Mouse (Mus musculus): ENCODE data around the gene Ubl3. TPM values are rescaled to one million over a fixed set of nuclear protein-coding genes. Genes with fewer than 3 reads are reported as not detected.

Ubl3 gene
- polyA plus RNA-seq, 1 experiment from 2014 or later, result 76.2 TPM

DNA sequence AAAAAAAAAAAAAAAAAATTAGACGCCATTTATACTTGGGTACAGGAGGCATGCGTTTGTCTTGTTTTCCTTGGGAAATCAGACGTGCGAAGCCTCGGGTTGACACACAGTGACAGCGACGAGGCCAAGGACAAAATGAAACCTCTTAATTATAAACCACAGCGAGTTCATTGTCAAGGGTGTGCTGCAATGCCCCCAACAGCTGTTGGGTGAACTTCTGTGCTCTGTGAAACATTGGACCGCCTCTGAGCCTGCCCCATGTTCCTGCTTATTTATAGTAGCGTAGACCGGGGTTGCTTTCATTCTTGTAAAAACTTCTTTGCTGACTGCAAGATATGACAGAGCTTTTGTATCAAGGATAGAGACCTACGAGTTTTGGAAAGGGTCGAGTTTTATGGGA, 16.9 kb upstream of the Ubl3 start:
- ATAC-seq, result no peak
- H3K9me3 ChIP-seq (replicated peaks; ENCODE audit: control insufficient read depth, low read length), result no peaks in the 10 kb centered on the region
- H3K27me3 ChIP-seq (replicated peaks; ENCODE audit: control insufficient read depth, insufficient read depth, low read length), result no peaks in the 10 kb centered on the region
- DNase-seq (ENCODE audit: low spot score), result no peak
- H3K27ac ChIP-seq (ENCODE audit: low read depth, low read length), result no peak overlapping the region
- no peaks in the 10 kb centered on the region for H3K4me1 ChIP-seq (ENCODE audit: control insufficient read depth, insufficient read depth, low read length)
- H3K9ac ChIP-seq (ENCODE audit: low read length), result no peak overlapping the region
- H3K4me3 ChIP-seq (ENCODE audit: low read depth, low read length), result no peak overlapping the region
- H3K36me3 ChIP-seq (ENCODE audit: control insufficient read depth, insufficient read depth, low read length), result no peaks in the 10 kb centered on the region
- 72% methylated on average over 13 of the region's 13 CpGs for WGBS
- no peak overlapping the region for H3K4me2 ChIP-seq (ENCODE audit: low read length)

- H3K27me3 ChIP-seq (replicated peaks; ENCODE audit: control insufficient read depth, insufficient read depth, low read length), result no peaks in the 10 kb centered on the region
- DNase-seq (ENCODE audit: low spot score), result no peak
- H3K36me3 ChIP-seq (ENCODE audit: control insufficient read depth, insufficient read depth, low read length), result no peaks in the 10 kb centered on the region
- H3K4me1 ChIP-seq (ENCODE audit: control insufficient read depth, insufficient read depth, low read length), result no peaks in the 10 kb centered on the region
- no peaks in the 10 kb centered on the region for H3K9me3 ChIP-seq (replicated peaks; ENCODE audit: control insufficient read depth, low read length)
- no peak overlapping the region for H3K27ac ChIP-seq (ENCODE audit: low read depth, low read length)
- H3K9ac ChIP-seq (ENCODE audit: low read length), result no peak overlapping the region
- H3K4me2 ChIP-seq (ENCODE audit: low read length), result no peak overlapping the region
- ATAC-seq, result no peak
- 46% methylated on average over 6 of the region's 6 CpGs for WGBS
- no peak overlapping the region for H3K4me3 ChIP-seq (ENCODE audit: low read depth, low read length)
These were observed 13.0 kb upstream of the Ubl3 start for GRCm38 (mm10) chr5:148565636-148566035.

GRCm38 (mm10) chr5:148564073-148564472, 11.5 kb upstream of the Ubl3 start:
- ATAC-seq, result no peak
- H3K27me3 ChIP-seq (replicated peaks; ENCODE audit: control insufficient read depth, insufficient read depth, low read length), result no peaks in the 10 kb centered on the region
- H3K9ac ChIP-seq (ENCODE audit: low read length), result no peak overlapping the region
- no peak overlapping the region for H3K4me2 ChIP-seq (ENCODE audit: low read length)
- H3K4me1 ChIP-seq (ENCODE audit: control insufficient read depth, insufficient read depth, low read length), result no peaks in the 10 kb centered on the region
- no peaks in the 10 kb centered on the region for H3K9me3 ChIP-seq (replicated peaks; ENCODE audit: control insufficient read depth, low read length)
- H3K36me3 ChIP-seq (ENCODE audit: control insufficient read depth, insufficient read depth, low read length), result no peaks in the 10 kb centered on the region
- WGBS, result 91% methylated on average over 3 of the region's 3 CpGs
- H3K27ac ChIP-seq (ENCODE audit: low read depth, low read length), result no peak overlapping the region
- no peak for DNase-seq (ENCODE audit: low spot score)
- no peak overlapping the region for H3K4me3 ChIP-seq (ENCODE audit: low read depth, low read length)

DNA sequence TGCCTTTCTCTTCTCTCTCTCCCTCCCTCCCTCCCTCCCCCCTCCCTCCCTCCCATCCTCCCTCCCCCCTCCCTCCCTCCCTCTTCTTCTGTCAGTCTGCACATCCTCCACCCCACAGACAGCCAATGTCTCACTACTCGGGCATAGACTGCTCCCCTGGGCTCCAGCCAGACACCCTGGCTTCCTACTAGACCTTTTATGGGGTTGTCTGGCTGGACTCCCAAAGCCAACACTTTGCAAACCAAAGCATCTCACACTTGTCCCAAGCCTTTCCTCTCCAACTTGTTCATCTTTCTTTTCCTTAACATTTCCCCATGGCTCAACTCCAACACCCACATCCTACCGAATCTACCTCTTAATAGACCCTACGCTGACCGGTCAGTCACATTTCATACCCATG, 10.7 kb upstream of the Ubl3 start:
- Histone ChIP-seq H3K4me1 (ENCODE audit: control insufficient read depth, insufficient read depth, low read length) (no peaks in the 10 kb centered on the region), H3K36me3 (ENCODE audit: control insufficient read depth, insufficient read depth, low read length) (no peaks in the 10 kb centered on the region), H3K9ac (ENCODE audit: low read length) (no peak overlapping the region), H3K27me3 (replicated peaks; ENCODE audit: control insufficient read depth, insufficient read depth, low read length) (no peaks in the 10 kb centered on the region), H3K4me2 (ENCODE audit: low read length) (no peak overlapping the region), H3K4me3 (ENCODE audit: low read depth, low read length) (no peak overlapping the region), H3K9me3 (replicated peaks; ENCODE audit: control insufficient read depth, low read length) (no peaks in the 10 kb centered on the region), H3K27ac (ENCODE audit: low read depth, low read length) (no peak overlapping the region)
- WGBS, result 96% methylated on average over 3 of the region's 4 CpGs
- no peak for DNase-seq (ENCODE audit: low spot score)
- ATAC-seq, result no peak

DNA sequence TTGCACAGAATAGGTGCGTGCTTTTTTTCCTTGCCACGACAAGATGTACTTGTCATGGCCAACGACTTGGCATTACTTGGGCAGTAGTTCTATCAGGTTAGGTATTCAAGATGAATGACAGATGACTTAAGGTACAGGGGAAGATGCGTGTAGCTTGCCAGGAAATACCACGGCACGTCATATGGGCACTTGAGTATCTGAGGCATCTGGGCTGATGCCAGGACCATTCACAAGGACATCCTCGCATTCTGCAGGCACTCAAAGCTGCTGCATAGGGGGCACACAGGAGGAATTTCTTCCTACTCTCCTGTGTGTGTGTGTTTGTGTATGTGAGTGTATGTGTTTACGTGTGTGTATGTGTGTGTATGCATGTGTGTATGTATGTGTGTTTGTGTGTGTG, 9.6 kb upstream of the Ubl3 start:
- WGBS, result 84% methylated on average over 8 of the region's 8 CpGs
- DNase-seq (ENCODE audit: low spot score) (no peak), ATAC-seq (no peak)
- H3K36me3 ChIP-seq (ENCODE audit: control insufficient read depth, insufficient read depth, low read length), result no peaks in the 10 kb centered on the region
- H3K4me2 ChIP-seq (ENCODE audit: low read length), result no peak overlapping the region
- no peak overlapping the region for H3K4me3 ChIP-seq (ENCODE audit: low read depth, low read length)
- no peaks in the 10 kb centered on the region for H3K9me3 ChIP-seq (replicated peaks; ENCODE audit: control insufficient read depth, low read length)
- no peaks in the 10 kb centered on the region for H3K4me1 ChIP-seq (ENCODE audit: control insufficient read depth, insufficient read depth, low read length)
- no peaks in the 10 kb centered on the region for H3K27me3 ChIP-seq (replicated peaks; ENCODE audit: control insufficient read depth, insufficient read depth, low read length)
- no peak overlapping the region for H3K9ac ChIP-seq (ENCODE audit: low read length)
- no peak overlapping the region for H3K27ac ChIP-seq (ENCODE audit: low read depth, low read length)

DNA sequence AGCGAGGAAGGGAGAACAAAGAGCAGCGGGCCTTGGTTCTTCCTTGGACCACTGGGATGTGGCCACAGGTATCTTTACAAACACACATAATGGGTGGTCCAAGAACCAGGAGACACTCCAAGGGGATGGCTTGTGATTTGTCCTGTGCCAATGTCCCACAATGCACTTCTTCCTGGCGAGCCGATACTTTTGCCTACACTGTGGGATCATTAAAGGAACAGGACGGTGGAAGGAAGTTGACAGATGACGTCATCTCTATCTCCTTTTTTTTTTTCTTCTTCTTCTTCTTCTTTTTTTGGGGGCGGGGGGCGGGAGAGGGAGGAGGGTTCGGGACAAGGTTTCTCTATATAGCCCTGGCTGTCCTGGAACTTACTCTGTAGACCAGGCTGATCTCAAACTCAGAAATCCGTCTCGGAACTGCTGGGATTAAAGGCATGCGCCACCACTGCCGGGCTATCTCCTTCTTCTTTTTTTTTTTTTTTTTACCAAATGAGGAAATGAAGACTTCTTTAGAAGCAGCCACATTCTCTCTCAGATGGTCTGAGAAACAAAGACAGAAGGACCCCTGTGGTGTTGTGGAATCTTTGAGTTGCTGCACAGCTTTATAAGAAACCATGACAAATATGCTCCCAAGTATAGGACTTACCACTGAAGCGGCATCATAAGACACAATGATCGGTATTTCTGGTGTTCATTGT, 6.8 kb upstream of the Ubl3 start:
- H3K4me1 ChIP-seq (ENCODE audit: control insufficient read depth, insufficient read depth, low read length), result peaks cover 1% of the 10 kb centered on the region
- H3K27me3 ChIP-seq (replicated peaks; ENCODE audit: control insufficient read depth, insufficient read depth, low read length), result no peaks in the 10 kb centered on the region
- H3K9me3 ChIP-seq (replicated peaks; ENCODE audit: control insufficient read depth, low read length), result no peaks in the 10 kb centered on the region
- DNase-seq (ENCODE audit: low spot score) (no peak), ATAC-seq (no peak)
- no peak overlapping the region for H3K4me3 ChIP-seq (ENCODE audit: low read depth, low read length)
- no peak overlapping the region for H3K4me2 ChIP-seq (ENCODE audit: low read length)
- no peak overlapping the region for H3K27ac ChIP-seq (ENCODE audit: low read depth, low read length)
- no peaks in the 10 kb centered on the region for H3K36me3 ChIP-seq (ENCODE audit: control insufficient read depth, insufficient read depth, low read length)
- WGBS, result 77% methylated on average over 15 of the region's 15 CpGs
- no peak overlapping the region for H3K9ac ChIP-seq (ENCODE audit: low read length)

- Histone ChIP-seq H3K27me3 (replicated peaks; ENCODE audit: control insufficient read depth, insufficient read depth, low read length) (no peaks in the 10 kb centered on the region), H3K9me3 (replicated peaks; ENCODE audit: control insufficient read depth, low read length) (no peaks in the 10 kb centered on the region), H3K4me1 (ENCODE audit: control insufficient read depth, insufficient read depth, low read length) (peaks cover 5% of the 10 kb centered on the region), H3K36me3 (ENCODE audit: control insufficient read depth, insufficient read depth, low read length) (no peaks in the 10 kb centered on the region), H3K9ac (ENCODE audit: low read length) (no peak overlapping the region), H3K4me2 (ENCODE audit: low read length) (no peak overlapping the region), H3K4me3 (ENCODE audit: low read depth, low read length) (no peak overlapping the region), H3K27ac (ENCODE audit: low read depth, low read length) (no peak overlapping the region)
- ATAC-seq, result no peak
- 94% methylated on average over 6 of the region's 6 CpGs for WGBS
- no peak for DNase-seq (ENCODE audit: low spot score)
These were observed 5.9 kb upstream of the Ubl3 start for GRCm38 (mm10) chr5:148558472-148558871.

GRCm38 (mm10) chr5:148556509-148556908, 3.9 kb upstream of the Ubl3 start:
- Histone ChIP-seq H3K9me3 (replicated peaks; ENCODE audit: control insufficient read depth, low read length) (no peaks in the 10 kb centered on the region), H3K4me2 (ENCODE audit: low read length) (no peak overlapping the region), H3K27me3 (replicated peaks; ENCODE audit: control insufficient read depth, insufficient read depth, low read length) (no peaks in the 10 kb centered on the region), H3K9ac (ENCODE audit: low read length) (no peak overlapping the region), H3K4me3 (ENCODE audit: low read depth, low read length) (no peak overlapping the region), H3K27ac (ENCODE audit: low read depth, low read length) (no peak overlapping the region), H3K36me3 (ENCODE audit: control insufficient read depth, insufficient read depth, low read length) (no peaks in the 10 kb centered on the region), H3K4me1 (ENCODE audit: control insufficient read depth, insufficient read depth, low read length) (peaks cover 5% of the 10 kb centered on the region)
- ATAC-seq, result no peak
- DNase-seq (ENCODE audit: low spot score), result no peak
- WGBS, result 81% methylated on average over 5 of the region's 5 CpGs

DNA sequence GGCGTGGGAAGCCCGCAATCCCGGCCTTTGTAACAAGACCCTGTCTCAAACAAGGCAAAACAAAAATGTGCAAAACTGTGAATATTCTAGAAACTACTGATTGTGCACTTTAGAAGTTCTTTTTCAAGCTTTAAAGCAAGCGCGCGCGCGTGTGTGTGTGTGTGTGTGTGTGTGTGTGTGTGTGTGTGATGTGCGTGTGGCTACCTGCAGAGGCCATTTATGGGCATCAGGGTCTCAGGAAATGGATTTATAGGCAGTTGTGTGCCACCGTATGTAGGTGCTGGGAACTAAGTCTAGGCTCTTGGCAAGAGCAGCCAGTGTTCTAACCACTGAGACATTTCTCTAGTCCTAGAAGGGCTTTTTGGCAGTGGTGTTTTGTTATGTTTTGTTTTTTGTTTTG, 2.6 kb upstream of the Ubl3 start:
- 79% methylated on average over 10 of the region's 10 CpGs for WGBS
- ATAC-seq (no peak), DNase-seq (ENCODE audit: low spot score) (no peak)
- Histone ChIP-seq H3K27ac (ENCODE audit: low read depth, low read length) (no peak overlapping the region), H3K4me3 (ENCODE audit: low read depth, low read length) (no peak overlapping the region), H3K27me3 (replicated peaks; ENCODE audit: control insufficient read depth, insufficient read depth, low read length) (no peaks in the 10 kb centered on the region), H3K4me2 (ENCODE audit: low read length) (no peak overlapping the region; the same call in 1 of the 2 replicates), H3K9ac (ENCODE audit: low read length) (no peak overlapping the region), H3K4me1 (ENCODE audit: control insufficient read depth, insufficient read depth, low read length) (peaks cover 8% of the 10 kb centered on the region), H3K36me3 (ENCODE audit: control insufficient read depth, insufficient read depth, low read length) (no peaks in the 10 kb centered on the region), H3K9me3 (replicated peaks; ENCODE audit: control insufficient read depth, low read length) (no peaks in the 10 kb centered on the region)
